Comparison of ENCODE assay signal across 24 mouse cellular contexts in genomic region chr1:152619396-152619795, GRCm38 (mm10).
DNase-seq lines count a peak whose midpoint lies in the region; ATAC-seq lines count a peak whose summit lies in the region.
"Had no signal": no experiment of that assay in that cellular context is flagged by ENCODE, and none has a peak within 500 bp of the region (broad histone marks: within the 10 kb centered on the region; RNA-seq: fewer than 3 reads in every experiment).

No protein-coding gene starts in this region.

- H3K9me3 ChIP-seq in forebrain, embryonic 11.5 days (ENCODE audit: control insufficient read depth, low read length): no peaks in the 10 kb centered on the region
- H3K9me3 ChIP-seq in forebrain, embryonic 14.5 days (replicated peaks; ENCODE audit: control insufficient read depth, low read length): no peaks in the 10 kb centered on the region
- no peaks in the 10 kb centered on the region for H3K9me3 ChIP-seq in heart, embryonic 13.5 days
- no peaks in the 10 kb centered on the region for H3K9me3 ChIP-seq in kidney, embryonic 15.5 days (replicated peaks)
- no peaks in the 10 kb centered on the region for H3K9me3 ChIP-seq in lung, embryonic 15.5 days
- H3K9me3 ChIP-seq: midbrain, embryonic 12.5 days had no signal

- 90% methylated on average over 9 of the region's 9 CpGs for WGBS in forebrain, embryonic 11.5 days
- WGBS in forebrain, embryonic 14.5 days: 85% methylated on average over 9 of the region's 9 CpGs
- 33% methylated on average over 9 of the region's 9 CpGs for WGBS in heart, embryonic 13.5 days
- 66% methylated on average over 9 of the region's 9 CpGs for WGBS in kidney, embryonic 15.5 days
- WGBS in lung, embryonic 15.5 days: 53% methylated on average over 9 of the region's 9 CpGs

- no peak overlapping the region for H3K9ac ChIP-seq in forebrain, embryonic 11.5 days (ENCODE audit: low read length)
- H3K9ac ChIP-seq in forebrain, embryonic 14.5 days (ENCODE audit: low read length): no peak overlapping the region
- H3K9ac ChIP-seq in heart, embryonic 13.5 days: 0 out of 2 replicates have a peak overlapping the region, but pooled peaks have one; percentile 15
- no peak overlapping the region for H3K9ac ChIP-seq in kidney, embryonic 15.5 days
- no peak overlapping the region for H3K9ac ChIP-seq in lung, embryonic 15.5 days
- H3K9ac ChIP-seq: limb, embryonic 12.5 days; midbrain, embryonic 12.5 days had no signal

- no peak overlapping the region for H3K4me2 ChIP-seq in forebrain, embryonic 11.5 days (ENCODE audit: low read depth, low read length, severe bottlenecking)
- no peak overlapping the region for H3K4me2 ChIP-seq in forebrain, embryonic 14.5 days (ENCODE audit: low read length)
- H3K4me2 ChIP-seq in heart, embryonic 13.5 days: peak overlapping the region; percentile 41
- no peak overlapping the region for H3K4me2 ChIP-seq in kidney, embryonic 15.5 days
- peak overlapping the region; percentile 8; the same call in 1 of the 2 replicates for H3K4me2 ChIP-seq in lung, embryonic 15.5 days
- H3K4me2 ChIP-seq: limb, embryonic 12.5 days; midbrain, embryonic 12.5 days had no signal

- H3K27me3 ChIP-seq in forebrain, embryonic 11.5 days (ENCODE audit: control insufficient read depth, insufficient read depth, low read length): no peaks in the 10 kb centered on the region
- no peaks in the 10 kb centered on the region for H3K27me3 ChIP-seq in forebrain, embryonic 14.5 days (replicated peaks; ENCODE audit: control insufficient read depth, insufficient read depth, low read length)
- H3K27me3 ChIP-seq in heart, embryonic 13.5 days (replicated peaks): no peaks in the 10 kb centered on the region
- H3K27me3 ChIP-seq in kidney, embryonic 15.5 days: no peaks in the 10 kb centered on the region
- H3K27me3 ChIP-seq in lung, embryonic 15.5 days: no peaks in the 10 kb centered on the region
- H3K27me3 ChIP-seq: limb, embryonic 12.5 days; Patski had no signal

- no peak overlapping the region for H3K4me3 ChIP-seq in forebrain, embryonic 11.5 days (ENCODE audit: low read depth, low read length)
- H3K4me3 ChIP-seq in forebrain, embryonic 14.5 days (ENCODE audit: low read depth, low read length): no peak overlapping the region
- no peak overlapping the region for H3K4me3 ChIP-seq in heart, embryonic 13.5 days
- H3K4me3 ChIP-seq in kidney, embryonic 15.5 days (replicated peaks): no peak overlapping the region
- H3K4me3 ChIP-seq in lung, embryonic 15.5 days: no peak overlapping the region
- H3K4me3 ChIP-seq: layer of hippocampus, adult 2 months; left cerebral cortex, adult 2 months; limb, embryonic 12.5 days; megakaryocyte, embryonic 14.5 days; midbrain, embryonic 12.5 days had no signal

- H3K36me3 ChIP-seq in forebrain, embryonic 11.5 days (ENCODE audit: control insufficient read depth, insufficient read depth, low read length): no peaks in the 10 kb centered on the region
- H3K36me3 ChIP-seq in forebrain, embryonic 14.5 days (ENCODE audit: control insufficient read depth, insufficient read depth, low read length): 0 out of 2 replicates have a peak, but pooled peaks cover 4% of the 10 kb centered on the region
- peaks cover 60% of the 10 kb centered on the region for H3K36me3 ChIP-seq in heart, embryonic 13.5 days
- H3K36me3 ChIP-seq in kidney, embryonic 15.5 days: peaks cover 17% of the 10 kb centered on the region
- no peaks in the 10 kb centered on the region for H3K36me3 ChIP-seq in lung, embryonic 15.5 days
- H3K36me3 ChIP-seq: midbrain, embryonic 12.5 days had no signal

- no peak overlapping the region for H3K27ac ChIP-seq in forebrain, embryonic 11.5 days (ENCODE audit: low read depth, low read length)
- H3K27ac ChIP-seq in forebrain, embryonic 14.5 days (ENCODE audit: low read depth, low read length): no peak overlapping the region
- H3K27ac ChIP-seq in heart, embryonic 13.5 days (replicated peaks): peak overlapping the region; percentile 80
- peak overlapping the region; percentile 23; the same call in 1 of the 2 replicates for H3K27ac ChIP-seq in kidney, embryonic 15.5 days
- H3K27ac ChIP-seq in lung, embryonic 15.5 days: peak overlapping the region; percentile 77; the same call in 1 of the 2 replicates
- H3K27ac ChIP-seq: layer of hippocampus, adult 2 months; left cerebral cortex, adult 2 months; limb, embryonic 12.5 days; midbrain, embryonic 12.5 days had no signal

- H3K4me1 ChIP-seq in forebrain, embryonic 11.5 days (replicated peaks; ENCODE audit: control insufficient read depth, insufficient read depth, low read length): peaks cover 4% of the 10 kb centered on the region
- peaks cover 2% of the 10 kb centered on the region; the same call in 1 of the 2 replicates for H3K4me1 ChIP-seq in forebrain, embryonic 14.5 days (ENCODE audit: control insufficient read depth, insufficient read depth, low read length)
- peaks cover 92% of the 10 kb centered on the region for H3K4me1 ChIP-seq in heart, embryonic 13.5 days
- H3K4me1 ChIP-seq in kidney, embryonic 15.5 days: peaks cover 78% of the 10 kb centered on the region
- peaks cover 60% of the 10 kb centered on the region for H3K4me1 ChIP-seq in lung, embryonic 15.5 days

- no peak for ATAC-seq in forebrain, embryonic 11.5 days (replicated peaks; ENCODE audit: low FRiP score)
- ATAC-seq in forebrain, embryonic 14.5 days: no peak
- ATAC-seq in heart, embryonic 13.5 days (ENCODE audit: extremely low read depth, insufficient number of reproducible peaks, low FRiP score, low TSS enrichment): no peak
- ATAC-seq in kidney, embryonic 15.5 days (replicated peaks; ENCODE audit: low FRiP score): no peak
- peak; percentile 69; the same call in 1 of the 2 replicates for ATAC-seq in lung, embryonic 15.5 days (ENCODE audit: borderline replicate concordance, extremely low read depth, low FRiP score, low TSS enrichment)
- ATAC-seq: forebrain, embryonic 16.5 days; hindbrain, embryonic 16.5 days; Patski had no signal

- peak; percentile 21 for DNase-seq in forebrain, embryonic 11.5 days (ENCODE audit: low spot score)
- DNase-seq in forebrain, embryonic 14.5 days (ENCODE audit: low spot score): no peak
- DNase-seq in heart, adult 9 months (ENCODE audit: low spot score in 2 of 2): no peak
- DNase-seq in kidney, adult 18-20 months: no peak
- DNase-seq in lung, postnatal 25 days (ENCODE audit: low spot score): no peak
- DNase-seq: adrenal gland, postnatal 10 days; cerebellum, adult 8-10 months; cerebellum, postnatal 25 days; kidney, adult 8-10 months; kidney, postnatal 36 days; lung, postnatal 4 days; thymus, adult 2 months; thymus, postnatal 36 days had no signal

Comparison
In these comparisons a context has a peak if more than half of its experiments do, and no peak if none do; other contexts are left out.
1. H3K27ac ChIP-seq: peak in heart, embryonic 13.5 days (single experiment), kidney, embryonic 15.5 days (single experiment) and lung, embryonic 15.5 days (single experiment); none in forebrain, embryonic 11.5 days (single experiment) and forebrain, embryonic 14.5 days (single experiment).
2. H3K4me2 ChIP-seq: peak in heart, embryonic 13.5 days (single experiment) and lung, embryonic 15.5 days (single experiment); none in forebrain, embryonic 11.5 days (single experiment), forebrain, embryonic 14.5 days (single experiment) and kidney, embryonic 15.5 days (single experiment).